Mouse (Mus musculus): Measurements from ENCODE around the gene Hist1h2bn.
"Not testable (repeated sequence)": the region's sequence is repeated elsewhere in the genome, so short reads cannot be mapped to it uniquely, and the experiment has no call there.

Hist1h2bn gene

GRCm38 (mm10) chr13:21779767-21780731 is 26.1 kb downstream of the Hist1h2bn start, which contains the start of gene Hist1h1b:
Hist1h1b (minus strand) TSS chr13:21780625.
- in situ Hi-C loops (cut with MseI, MboI), result no loop called here

- in situ Hi-C loops (cut with MseI, MboI), result no loop called here
Observed at GRCm38 (mm10) chr13:21781021-21781555, 27.2 kb downstream of the Hist1h2bn start.

- in situ Hi-C loops (cut with MseI, MboI), result no loop called here
Observed at GRCm38 (mm10) chr13:21781639-21782038, 27.7 kb downstream of the Hist1h2bn start.

- in situ Hi-C loops (cut with MseI, MboI), result not testable (repeated sequence)
Observed at GRCm38 (mm10) chr13:21782361-21783254, 28.7 kb downstream of the Hist1h2bn start.

GRCm38 (mm10) chr13:21783255-21783617 is 29.3 kb downstream of the Hist1h2bn start, which contains the start of gene Hist1h3i:
Hist1h3i (minus strand) TSS chr13:21783370.
- in situ Hi-C loops (cut with MseI, MboI), result no loop called here

GRCm38 (mm10) chr13:21783734-21784161 is 29.8 kb downstream of the Hist1h2bn start:
- in situ Hi-C loops (cut with MseI, MboI), result no loop called here

GRCm38 (mm10) chr13:21784311-21784710 is 30.4 kb downstream of the Hist1h2bn start:
- in situ Hi-C loops (cut with MseI, MboI), result no loop called here

- in situ Hi-C loops (cut with MseI, MboI), result no loop called here
Observed at GRCm38 (mm10) chr13:21786189-21786898, 32.4 kb downstream of the Hist1h2bn start.

- in situ Hi-C loops (cut with MseI, MboI), result not testable (repeated sequence)
Observed at GRCm38 (mm10) chr13:21786899-21787629, 33.1 kb downstream of the Hist1h2bn start, which contains the start of the genes Hist1h2an and Hist1h2bp. Hist1h2an (minus strand) TSS chr13:21787218. Hist1h2bp (plus strand) TSS chr13:21787461.

- in situ Hi-C loops (cut with MseI, MboI), result no loop called here
Observed at GRCm38 (mm10) chr13:21787760-21788593, 34.1 kb downstream of the Hist1h2bn start.

- in situ Hi-C loops (cut with MseI, MboI), result no loop called here
Observed at GRCm38 (mm10) chr13:21789925-21790324, 36.0 kb downstream of the Hist1h2bn start.

GRCm38 (mm10) chr13:21790601-21791283 is 36.8 kb downstream of the Hist1h2bn start:
- in situ Hi-C loops (cut with MseI, MboI), result no loop called here

- in situ Hi-C loops (cut with MseI, MboI), result no loop called here
Observed at GRCm38 (mm10) chr13:21795584-21795983, 41.7 kb downstream of the Hist1h2bn start.

- in situ Hi-C loops (cut with MseI, MboI), result not testable (repeated sequence)
Observed at GRCm38 (mm10) chr13:21797163-21797562, 43.2 kb downstream of the Hist1h2bn start.

GRCm38 (mm10) chr13:21803058-21803457 is 49.1 kb downstream of the Hist1h2bn start:
- in situ Hi-C loops (cut with MseI, MboI), result not testable (repeated sequence)

All from mouse trophoblast stem cell (cell line).